Comparison of ENCODE assay signal across 8 mouse cellular contexts in the genomic region with DNA sequence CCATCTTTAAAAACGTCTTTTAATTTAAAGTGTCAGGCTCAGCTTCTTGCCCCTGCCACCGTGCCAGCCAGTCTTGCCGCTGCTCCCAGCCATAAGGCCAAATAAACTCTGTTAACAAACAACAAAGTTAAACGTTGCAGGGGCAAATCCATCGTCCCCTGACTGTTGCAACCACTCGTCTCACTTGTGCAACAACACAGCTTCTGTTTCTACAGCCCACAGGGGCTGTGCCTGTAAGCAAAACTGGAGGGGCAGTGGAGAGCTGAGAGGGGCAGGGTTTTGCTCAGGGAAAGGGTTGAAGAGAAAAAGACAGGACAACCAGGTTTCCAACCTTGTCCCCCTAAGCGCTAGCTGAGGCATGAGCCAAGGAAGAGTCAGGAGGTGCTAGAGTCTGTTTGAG. TPM values are rescaled to one million over a fixed set of nuclear protein-coding genes. Genes with fewer than 3 reads are reported as not detected.
DNase-seq lines count a peak whose midpoint lies in the region; ATAC-seq and TF ChIP-seq lines count a peak whose summit lies in the region.

No protein-coding gene starts in this region.

- no peak for ATAC-seq in forebrain, postnatal 0 days
- ATAC-seq in forebrain, embryonic 16.5 days = no peak
- peak; percentile 12; the same call in 1 of the 2 replicates for ATAC-seq in midbrain, embryonic 13.5 days
- no peak for ATAC-seq in midbrain, embryonic 15.5 days (replicated peaks)
- no peak for ATAC-seq in stomach, embryonic 16.5 days (ENCODE audit: insufficient read depth, low FRiP score)

- H3K36me3 ChIP-seq in forebrain, postnatal 0 days (ENCODE audit: insufficient read depth) = no peaks in the 10 kb centered on the region
- no peaks in the 10 kb centered on the region for H3K36me3 ChIP-seq in forebrain, embryonic 16.5 days (ENCODE audit: control insufficient read depth, insufficient read depth)
- H3K36me3 ChIP-seq in midbrain, embryonic 13.5 days = no peaks in the 10 kb centered on the region
- no peaks in the 10 kb centered on the region for H3K36me3 ChIP-seq in midbrain, embryonic 15.5 days (replicated peaks)
- no peaks in the 10 kb centered on the region for H3K36me3 ChIP-seq in stomach, embryonic 16.5 days (ENCODE audit: control insufficient read depth, insufficient read depth, low read length)

- no peaks in the 10 kb centered on the region for H3K9me3 ChIP-seq in forebrain, postnatal 0 days (ENCODE audit: low read length)
- no peaks in the 10 kb centered on the region for H3K9me3 ChIP-seq in forebrain, embryonic 16.5 days (ENCODE audit: control insufficient read depth, low read length)
- no peaks in the 10 kb centered on the region for H3K9me3 ChIP-seq in midbrain, embryonic 13.5 days
- no peaks in the 10 kb centered on the region for H3K9me3 ChIP-seq in midbrain, embryonic 15.5 days
- H3K9me3 ChIP-seq in stomach, embryonic 16.5 days (replicated peaks; ENCODE audit: control insufficient read depth, low read length) = no peaks in the 10 kb centered on the region

- no peaks in the 10 kb centered on the region for H3K4me1 ChIP-seq in forebrain, postnatal 0 days (ENCODE audit: insufficient read depth)
- H3K4me1 ChIP-seq in forebrain, embryonic 16.5 days (replicated peaks; ENCODE audit: control insufficient read depth, insufficient read depth, low read length) = peaks cover 8% of the 10 kb centered on the region
- peaks cover 4% of the 10 kb centered on the region for H3K4me1 ChIP-seq in midbrain, embryonic 13.5 days (replicated peaks)
- peaks cover 4% of the 10 kb centered on the region for H3K4me1 ChIP-seq in midbrain, embryonic 15.5 days
- no peaks in the 10 kb centered on the region for H3K4me1 ChIP-seq in stomach, embryonic 16.5 days (ENCODE audit: control insufficient read depth, insufficient read depth, low read length)

- H3K27ac ChIP-seq in forebrain, postnatal 0 days (ENCODE audit: low read depth, low read length) = no peak overlapping the region
- H3K27ac ChIP-seq in forebrain, embryonic 16.5 days (ENCODE audit: low read length) = no peak overlapping the region
- H3K27ac ChIP-seq in midbrain, embryonic 13.5 days = no peak overlapping the region
- no peak overlapping the region for H3K27ac ChIP-seq in midbrain, embryonic 15.5 days
- no peak overlapping the region for H3K27ac ChIP-seq in stomach, embryonic 16.5 days (ENCODE audit: low read length)

- H3K27me3 ChIP-seq in forebrain, postnatal 0 days (ENCODE audit: insufficient read depth, low read length) = no peaks in the 10 kb centered on the region
- H3K27me3 ChIP-seq in forebrain, embryonic 16.5 days (replicated peaks; ENCODE audit: control insufficient read depth, insufficient read depth, low read length) = no peaks in the 10 kb centered on the region
- H3K27me3 ChIP-seq in midbrain, embryonic 13.5 days = peaks cover 3% of the 10 kb centered on the region; the same call in 1 of the 2 replicates
- no peaks in the 10 kb centered on the region for H3K27me3 ChIP-seq in midbrain, embryonic 15.5 days (replicated peaks)
- H3K27me3 ChIP-seq in stomach, embryonic 16.5 days (ENCODE audit: control insufficient read depth, insufficient read depth, low read length) = no peaks in the 10 kb centered on the region

- 0 out of 2 replicates have a peak overlapping the region, but pooled peaks have one; percentile 1 for H3K9ac ChIP-seq in forebrain, postnatal 0 days
- no peak overlapping the region for H3K9ac ChIP-seq in forebrain, embryonic 16.5 days (replicated peaks; ENCODE audit: low read depth, low read length)
- no peak overlapping the region for H3K9ac ChIP-seq in midbrain, embryonic 13.5 days (replicated peaks)
- no peak overlapping the region for H3K9ac ChIP-seq in midbrain, embryonic 15.5 days
- H3K9ac ChIP-seq in stomach, embryonic 16.5 days (ENCODE audit: low read length) = 0 out of 2 replicates have a peak overlapping the region, but pooled peaks have one; percentile 63

- DNase-seq in forebrain, postnatal 0 days = no peak
- DNase-seq in liver = peak; percentile 19
- no peak for DNase-seq in thymus, postnatal 0 days (ENCODE audit: low spot score)
- no peak for DNase-seq in thymus, postnatal 14 days

- TF ChIP-seq CTCF in forebrain, postnatal 0 days (IDR thresholded peaks at IDR 0.05; ENCODE audit: low read depth) = no peak

- WGBS in forebrain, postnatal 0 days = 56% methylated on average over 7 of the region's 7 CpGs
- WGBS in forebrain, embryonic 16.5 days = 56% methylated on average over 7 of the region's 7 CpGs
- 54% methylated on average over 7 of the region's 7 CpGs for WGBS in midbrain, embryonic 13.5 days
- WGBS in midbrain, embryonic 15.5 days = 53% methylated on average over 7 of the region's 7 CpGs
- WGBS in stomach, embryonic 16.5 days = 43% methylated on average over 7 of the region's 7 CpGs

- no peak overlapping the region for H3K4me3 ChIP-seq in forebrain, postnatal 0 days (ENCODE audit: low read depth, low read length)
- no peak overlapping the region for H3K4me3 ChIP-seq in forebrain, embryonic 16.5 days (replicated peaks; ENCODE audit: low read length)
- no peak overlapping the region for H3K4me3 ChIP-seq in midbrain, embryonic 13.5 days (replicated peaks)
- H3K4me3 ChIP-seq in midbrain, embryonic 15.5 days = no peak overlapping the region
- H3K4me3 ChIP-seq in stomach, embryonic 16.5 days (replicated peaks; ENCODE audit: low read length) = no peak overlapping the region

- 0 out of 2 replicates have a peak overlapping the region, but pooled peaks have one; percentile 53 for H3K4me2 ChIP-seq in forebrain, postnatal 0 days (ENCODE audit: low read depth)
- no peak overlapping the region for H3K4me2 ChIP-seq in forebrain, embryonic 16.5 days (ENCODE audit: low read length)
- no peak overlapping the region; the same call in 1 of the 2 replicates for H3K4me2 ChIP-seq in midbrain, embryonic 13.5 days (replicated peaks)
- H3K4me2 ChIP-seq in midbrain, embryonic 15.5 days = no peak overlapping the region
- no peak overlapping the region; the same call in 1 of the 2 replicates for H3K4me2 ChIP-seq in stomach, embryonic 16.5 days (ENCODE audit: low read depth, low read length)

RNA-seq across cellular contexts. Expression of gene Cox8b, which starts 7.9 kb away (rescaled TPM):
- total RNA-seq in forebrain, postnatal 0 days (2014; rRNA removed) = not detected in 2 replicates
- not detected in 2 replicates for polyA plus RNA-seq in forebrain, postnatal 0 days (2015; fragmentation: Nextera tagmentation; extraction: Ambion mirVana)
- not detected in 2 replicates for polyA plus RNA-seq in forebrain, embryonic 16.5 days (2015; fragmentation: Nextera tagmentation; extraction: Ambion mirVana)
- polyA plus RNA-seq in midbrain, embryonic 13.5 days (2015; fragmentation: Nextera tagmentation; extraction: Ambion mirVana) = not detected in 2 replicates
- polyA plus RNA-seq in midbrain, embryonic 15.5 days (2015; fragmentation: Nextera tagmentation; extraction: Ambion mirVana) = not detected in 2 replicates
- polyA plus RNA-seq in stomach, embryonic 16.5 days (2015; fragmentation: Nextera tagmentation; extraction: Ambion mirVana) = 1.3 and 19.4 TPM in 2 replicates
- polyA plus RNA-seq in thymus, postnatal 0 days (2015; fragmentation: Nextera tagmentation; extraction: Ambion mirVana) = 1.9 and 3.2 TPM in 2 replicates

RNA-seq across cellular contexts. Expression of gene Nlrp6, which starts 12.5 kb away (rescaled TPM):
- 0.85 and 1.00 TPM in 2 replicates for total RNA-seq in forebrain, postnatal 0 days (2014; rRNA removed)
- polyA plus RNA-seq in forebrain, postnatal 0 days (2015; fragmentation: Nextera tagmentation; extraction: Ambion mirVana) = 0.98 and 1.3 TPM in 2 replicates
- 0.68 and 0.71 TPM in 2 replicates for polyA plus RNA-seq in forebrain, embryonic 16.5 days (2015; fragmentation: Nextera tagmentation; extraction: Ambion mirVana)
- polyA plus RNA-seq in midbrain, embryonic 13.5 days (2015; fragmentation: Nextera tagmentation; extraction: Ambion mirVana) = 0.17 and 0.18 TPM in 2 replicates
- 0.56 and 0.63 TPM in 2 replicates for polyA plus RNA-seq in midbrain, embryonic 15.5 days (2015; fragmentation: Nextera tagmentation; extraction: Ambion mirVana)
- 9.9 and 10.0 TPM in 2 replicates for polyA plus RNA-seq in stomach, embryonic 16.5 days (2015; fragmentation: Nextera tagmentation; extraction: Ambion mirVana)
- polyA plus RNA-seq in thymus, postnatal 0 days (2015; fragmentation: Nextera tagmentation; extraction: Ambion mirVana) = 0.74 and 0.81 TPM in 2 replicates

RNA-seq across cellular contexts. Expression of gene Sirt3, which starts 26.1 kb away (rescaled TPM):
- 41.9 and 46.3 TPM in 2 replicates for total RNA-seq in forebrain, postnatal 0 days (2014; rRNA removed)
- 44.2 and 48.3 TPM in 2 replicates for polyA plus RNA-seq in forebrain, postnatal 0 days (2015; fragmentation: Nextera tagmentation; extraction: Ambion mirVana)
- polyA plus RNA-seq in forebrain, embryonic 16.5 days (2015; fragmentation: Nextera tagmentation; extraction: Ambion mirVana) = 29.5 and 38.5 TPM in 2 replicates
- polyA plus RNA-seq in midbrain, embryonic 13.5 days (2015; fragmentation: Nextera tagmentation; extraction: Ambion mirVana) = 40.7 and 42.1 TPM in 2 replicates
- polyA plus RNA-seq in midbrain, embryonic 15.5 days (2015; fragmentation: Nextera tagmentation; extraction: Ambion mirVana) = 54.0 and 55.5 TPM in 2 replicates
- polyA plus RNA-seq in stomach, embryonic 16.5 days (2015; fragmentation: Nextera tagmentation; extraction: Ambion mirVana) = 24.0 and 27.4 TPM in 2 replicates
- 17.5 and 19.4 TPM in 2 replicates for polyA plus RNA-seq in thymus, postnatal 0 days (2015; fragmentation: Nextera tagmentation; extraction: Ambion mirVana)

RNA-seq across cellular contexts. Expression of gene Psmd13, which starts 26.4 kb away (rescaled TPM):
- total RNA-seq in forebrain, postnatal 0 days (2014; rRNA removed) = 164 and 174 TPM in 2 replicates
- polyA plus RNA-seq in forebrain, postnatal 0 days (2015; fragmentation: Nextera tagmentation; extraction: Ambion mirVana) = 274 and 298 TPM in 2 replicates
- 272 and 303 TPM in 2 replicates for polyA plus RNA-seq in forebrain, embryonic 16.5 days (2015; fragmentation: Nextera tagmentation; extraction: Ambion mirVana)
- 287 and 302 TPM in 2 replicates for polyA plus RNA-seq in midbrain, embryonic 13.5 days (2015; fragmentation: Nextera tagmentation; extraction: Ambion mirVana)
- 279 and 282 TPM in 2 replicates for polyA plus RNA-seq in midbrain, embryonic 15.5 days (2015; fragmentation: Nextera tagmentation; extraction: Ambion mirVana)
- 189 and 193 TPM in 2 replicates for polyA plus RNA-seq in stomach, embryonic 16.5 days (2015; fragmentation: Nextera tagmentation; extraction: Ambion mirVana)
- 274 and 296 TPM in 2 replicates for polyA plus RNA-seq in thymus, postnatal 0 days (2015; fragmentation: Nextera tagmentation; extraction: Ambion mirVana)

RNA-seq across cellular contexts. Expression of gene Pgghg, which starts 33.0 kb away (rescaled TPM):
- total RNA-seq in forebrain, postnatal 0 days (2014; rRNA removed) = 7.2 and 8.5 TPM in 2 replicates
- 4.7 and 5.3 TPM in 2 replicates for polyA plus RNA-seq in forebrain, postnatal 0 days (2015; fragmentation: Nextera tagmentation; extraction: Ambion mirVana)
- polyA plus RNA-seq in forebrain, embryonic 16.5 days (2015; fragmentation: Nextera tagmentation; extraction: Ambion mirVana) = 8.9 and 10.1 TPM in 2 replicates
- polyA plus RNA-seq in midbrain, embryonic 13.5 days (2015; fragmentation: Nextera tagmentation; extraction: Ambion mirVana) = 8.4 and 8.7 TPM in 2 replicates
- polyA plus RNA-seq in midbrain, embryonic 15.5 days (2015; fragmentation: Nextera tagmentation; extraction: Ambion mirVana) = 6.2 and 8.4 TPM in 2 replicates
- 25.6 and 27.3 TPM in 2 replicates for polyA plus RNA-seq in stomach, embryonic 16.5 days (2015; fragmentation: Nextera tagmentation; extraction: Ambion mirVana)
- 15.5 and 18.6 TPM in 2 replicates for polyA plus RNA-seq in thymus, postnatal 0 days (2015; fragmentation: Nextera tagmentation; extraction: Ambion mirVana)

Comparison
In these comparisons a context has a peak if more than half of its experiments do, and no peak if none do; other contexts are left out.
1. H3K9ac ChIP-seq: peak in forebrain, postnatal 0 days (single experiment) and stomach, embryonic 16.5 days (single experiment); none in forebrain, embryonic 16.5 days (single experiment), midbrain, embryonic 13.5 days (single experiment) and midbrain, embryonic 15.5 days (single experiment).